Mouse (Mus musculus): ENCODE data around the gene Amdhd1.

Amdhd1 gene

GRCm38 (mm10) chr10:93539775-93540430 is at the start of gene Amdhd1:
Amdhd1 (minus strand) TSS chr10:93540033.
- in situ Hi-C loops (cut with MboI; ENCODE audit: unreplicated experiment in 2 of 2) = loop anchor here (5.0 to 10.0 kb wide), 4 partner anchors 37 to 375 kb away; partner anchors contain the start of gene Cdk17 (in 1 of the 2)

- in situ Hi-C loops (cut with MboI; ENCODE audit: unreplicated experiment in 2 of 2) = loop anchor here (10.0 to 25.0 kb wide), 4 partner anchors 423 to 1902 kb away; no protein-coding TSS in a partner anchor
Observed at GRCm38 (mm10) chr10:93589281-93589848, 49.5 kb upstream of the Amdhd1 start, which contains the start of gene Snrpf. Snrpf (minus strand) TSS chr10:93589706.

GRCm38 (mm10) chr10:93588796-93589195 is 49.0 kb upstream of the Amdhd1 start:
- in situ Hi-C loops (cut with MboI; ENCODE audit: unreplicated experiment in 2 of 2) = loop anchor here (10.0 to 25.0 kb wide), 4 partner anchors 424 to 1901 kb away; no protein-coding TSS in a partner anchor

- in situ Hi-C loops (cut with MboI; ENCODE audit: unreplicated experiment in 2 of 2) = loop anchor here (5.0 to 25.0 kb wide), 8 partner anchors 35 to 1890 kb away; partner anchors contain the start of genes Amdhd1 (in 1 of the 2), Ccdc38 (in 1 of the 2) and Hal (in 1 of the 2)
Observed at GRCm38 (mm10) chr10:93577271-93577886, 37.5 kb upstream of the Amdhd1 start.

- in situ Hi-C loops (cut with MboI; ENCODE audit: unreplicated experiment in 2 of 2) = loop anchor here (5.0 to 25.0 kb wide), 8 partner anchors 34 to 1889 kb away; partner anchors contain the start of genes Amdhd1 (in 1 of the 2), Ccdc38 (in 1 of the 2) and Hal (in 1 of the 2)
Observed at GRCm38 (mm10) chr10:93575960-93576359, 36.1 kb upstream of the Amdhd1 start.

GRCm38 (mm10) chr10:93574966-93575365 is 35.1 kb upstream of the Amdhd1 start:
- in situ Hi-C loops (cut with MboI; ENCODE audit: unreplicated experiment in 2 of 2) = loop anchor here (5.0 to 25.0 kb wide), 9 partner anchors 33 to 1888 kb away; partner anchors contain the start of genes Amdhd1 (in 1 of the 2), Ccdc38 (in 1 of the 2) and Hal (in 1 of the 2)

GRCm38 (mm10) chr10:93572209-93572608 is 32.4 kb upstream of the Amdhd1 start:
- in situ Hi-C loops (cut with MboI; ENCODE audit: unreplicated experiment in 2 of 2) = loop anchor here (10.0 to 25.0 kb wide), 2 partner anchors 285 to 527 kb away; no protein-coding TSS in a partner anchor

- in situ Hi-C loops (cut with MboI; ENCODE audit: unreplicated experiment in 2 of 2) = loop anchor here in 1 of 2 experiments (25.0 kb wide), 1 partner anchor 281 kb away; no protein-coding TSS in a partner anchor
Observed at GRCm38 (mm10) chr10:93568671-93569070, 28.8 kb upstream of the Amdhd1 start.

- in situ Hi-C loops (cut with MboI; ENCODE audit: unreplicated experiment in 2 of 2) = loop anchor here in 1 of 2 experiments (25.0 kb wide), 1 partner anchor 281 kb away; no protein-coding TSS in a partner anchor
Observed at GRCm38 (mm10) chr10:93567841-93568566, 28.2 kb upstream of the Amdhd1 start.

- in situ Hi-C loops (cut with MboI; ENCODE audit: unreplicated experiment in 2 of 2) = loop anchor here in 1 of 2 experiments (25.0 kb wide), 1 partner anchor 280 kb away; no protein-coding TSS in a partner anchor
Observed at GRCm38 (mm10) chr10:93567066-93567465, 27.2 kb upstream of the Amdhd1 start.

- in situ Hi-C loops (cut with MboI; ENCODE audit: unreplicated experiment in 2 of 2) = loop anchor here in 1 of 2 experiments (25.0 kb wide), 1 partner anchor 277 kb away; no protein-coding TSS in a partner anchor
Observed at GRCm38 (mm10) chr10:93564518-93565090, 24.8 kb upstream of the Amdhd1 start.

GRCm38 (mm10) chr10:93559786-93560185 is 20.0 kb upstream of the Amdhd1 start:
- in situ Hi-C loops (cut with MboI; ENCODE audit: unreplicated experiment in 2 of 2) = loop anchor here in 1 of 2 experiments (10.0 to 25.0 kb wide), 2 partner anchors 272 to 515 kb away; no protein-coding TSS in a partner anchor

- in situ Hi-C loops (cut with MboI; ENCODE audit: unreplicated experiment in 2 of 2) = loop anchor here in 1 of 2 experiments (10.0 to 25.0 kb wide), 2 partner anchors 271 to 513 kb away; no protein-coding TSS in a partner anchor
Observed at GRCm38 (mm10) chr10:93557971-93558370, 18.1 kb upstream of the Amdhd1 start.

GRCm38 (mm10) chr10:93552596-93552995 is 12.8 kb upstream of the Amdhd1 start:
- in situ Hi-C loops (cut with MboI; ENCODE audit: unreplicated experiment in 2 of 2) = loop anchor here in 1 of 2 experiments (10.0 to 25.0 kb wide), 2 partner anchors 265 to 508 kb away; no protein-coding TSS in a partner anchor

- in situ Hi-C loops (cut with MboI; ENCODE audit: unreplicated experiment in 2 of 2) = loop anchor here (10.0 to 25.0 kb wide), 3 partner anchors 263 to 505 kb away; partner anchors contain the start of gene Cdk17 (in 1 of the 2)
Observed at GRCm38 (mm10) chr10:93549821-93550220, 10.0 kb upstream of the Amdhd1 start.

- in situ Hi-C loops (cut with MboI; ENCODE audit: unreplicated experiment in 2 of 2) = loop anchor here in 1 of 2 experiments (10.0 kb wide), 1 partner anchor 384 kb away; the partner anchor contains the start of gene Cdk17
Observed at GRCm38 (mm10) chr10:93548991-93549390, 9.2 kb upstream of the Amdhd1 start.

GRCm38 (mm10) chr10:93547741-93548270 is 8.0 kb upstream of the Amdhd1 start:
- in situ Hi-C loops (cut with MboI; ENCODE audit: unreplicated experiment in 2 of 2) = loop anchor here in 1 of 2 experiments (10.0 kb wide), 1 partner anchor 383 kb away; the partner anchor contains the start of gene Cdk17

- in situ Hi-C loops (cut with MboI; ENCODE audit: unreplicated experiment in 2 of 2) = loop anchor here in 1 of 2 experiments (5.0 to 10.0 kb wide), 2 partner anchors 33 to 379 kb away; partner anchors contain the start of gene Cdk17
Observed at GRCm38 (mm10) chr10:93544172-93544571, 4.3 kb upstream of the Amdhd1 start.
